Mouse (Mus musculus): Measurements from ENCODE around the gene Apobec3. TPM values are rescaled to one million over a fixed set of nuclear protein-coding genes. Genes with fewer than 3 reads are reported as not detected.

Apobec3 gene
- 14.7 and 15.3 TPM in 2 replicates for polyA plus RNA-seq (2015; fragmentation: Nextera tagmentation; extraction: Ambion mirVana)

DNA sequence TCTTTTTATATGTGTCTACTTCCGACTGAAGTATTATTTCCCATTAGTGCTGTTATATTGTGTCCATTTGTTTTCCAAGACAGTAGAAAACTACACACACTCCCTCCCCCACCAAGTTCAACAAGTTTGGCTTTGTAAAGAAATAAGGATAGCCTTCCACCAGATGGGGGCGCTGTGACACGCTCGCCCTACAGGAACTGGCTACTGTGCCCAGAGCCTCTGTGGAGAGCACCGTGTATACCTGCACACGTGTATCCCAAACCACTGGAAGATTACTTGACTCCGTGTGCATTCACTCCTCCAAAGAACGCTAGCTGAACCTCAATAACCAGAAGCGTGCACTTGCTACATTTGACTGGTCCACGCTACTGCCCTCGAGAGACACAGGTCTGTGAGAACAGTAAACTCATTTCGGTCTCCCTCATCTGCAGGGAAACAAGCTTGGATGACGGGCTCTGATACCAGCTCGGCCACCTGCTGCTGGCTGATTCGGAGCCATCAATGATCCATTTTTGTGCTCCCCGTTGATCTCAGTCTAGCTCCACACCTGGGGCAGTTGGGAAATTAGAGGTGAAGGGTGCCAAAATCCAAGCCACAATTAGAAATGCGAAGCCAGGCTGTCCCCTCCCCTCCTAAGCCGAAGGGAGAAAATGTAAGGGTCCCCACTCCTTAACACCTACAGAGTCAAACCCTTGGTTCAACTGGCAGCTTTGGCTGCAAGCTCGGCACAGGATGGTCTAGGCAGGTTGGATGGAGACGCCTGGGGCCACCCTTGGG lies at the start of gene Apobec3:
Apobec3 (plus strand) TSS at position 224 of the 777 bp plus-strand sequence.
- peaks cover 19% of the 10 kb centered on the region for H3K4me1 ChIP-seq
- H3K4me2 ChIP-seq = peak within 1 kb of the TSS; percentile 45
- peaks cover 4% of the 10 kb centered on the region; the same call in 1 of the 2 replicates for H3K27me3 ChIP-seq
- peak within 1 kb of the TSS; percentile 51 for H3K27ac ChIP-seq
- peak; percentile 49; the same call in 1 of the 2 replicates for ATAC-seq (ENCODE audit: insufficient number of reproducible peaks, low FRiP score, low TSS enrichment, low read depth)
- WGBS = 4% methylated on average over 20 of the region's 20 CpGs
- peak within 1 kb of the TSS; percentile 14; the same call in 1 of the 2 replicates for H3K9ac ChIP-seq
- H3K4me3 ChIP-seq = peak within 1 kb of the TSS; percentile 43
- H3K36me3 ChIP-seq = no peaks in the 10 kb centered on the region
- H3K9me3 ChIP-seq = no peaks in the 10 kb centered on the region

DNA sequence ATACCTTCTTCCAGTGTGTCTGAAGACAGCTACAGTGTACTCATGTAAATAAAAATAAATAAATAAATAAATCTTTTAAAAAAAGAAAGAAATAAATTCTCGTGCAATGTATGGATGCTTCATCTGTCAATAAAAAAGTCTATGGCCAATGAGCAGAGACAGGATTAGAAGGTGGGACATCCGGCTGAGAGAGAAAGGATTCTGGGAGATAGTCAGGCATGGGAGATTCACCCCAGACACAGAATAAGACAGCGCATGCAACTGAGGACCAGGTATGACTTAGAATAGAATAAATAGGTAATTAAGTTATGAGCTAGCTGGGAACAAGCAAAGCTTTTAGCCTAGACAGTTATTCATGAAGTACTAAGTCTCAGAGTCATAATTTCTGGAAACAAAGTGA lies 48.5 kb upstream of the Apobec3 start:
- Histone ChIP-seq H3K4me3 (no peak overlapping the region), H3K9me3 (no peaks in the 10 kb centered on the region), H3K4me2 (no peak overlapping the region), H3K27me3 (no peaks in the 10 kb centered on the region), H3K4me1 (peaks cover 11% of the 10 kb centered on the region), H3K9ac (no peak overlapping the region), H3K27ac (no peak overlapping the region), H3K36me3 (no peaks in the 10 kb centered on the region)
- WGBS = 84% methylated on average over 3 of the region's 3 CpGs
- no peak for ATAC-seq (ENCODE audit: insufficient number of reproducible peaks, low FRiP score, low TSS enrichment, low read depth)

DNA sequence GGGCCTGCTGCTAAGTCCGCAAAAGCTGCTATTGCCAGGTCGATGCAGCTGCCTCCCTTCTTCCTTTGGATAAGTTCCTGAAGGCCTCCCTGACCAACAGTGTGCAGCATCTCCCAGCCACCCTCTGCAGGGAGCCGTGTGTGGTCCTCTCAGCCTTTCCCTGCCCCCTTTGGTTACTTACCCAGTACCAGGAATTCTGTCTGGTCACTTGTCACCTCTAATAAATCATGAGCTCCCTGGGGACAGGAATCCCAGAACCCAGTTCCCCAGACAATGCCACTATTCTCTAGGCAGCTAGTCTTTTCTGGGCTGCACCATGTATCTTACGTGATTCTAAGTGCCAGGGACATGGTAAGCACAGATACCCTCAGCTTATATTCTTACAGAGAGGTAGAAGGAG lies 45.5 kb upstream of the Apobec3 start:
- Histone ChIP-seq H3K27me3 (no peaks in the 10 kb centered on the region), H3K27ac (no peak overlapping the region), H3K4me2 (no peak overlapping the region), H3K4me1 (peaks cover 12% of the 10 kb centered on the region), H3K9me3 (no peaks in the 10 kb centered on the region), H3K4me3 (no peak overlapping the region), H3K36me3 (no peaks in the 10 kb centered on the region), H3K9ac (no peak overlapping the region)
- 72% methylated on average over 4 of the region's 4 CpGs for WGBS
- no peak for ATAC-seq (ENCODE audit: insufficient number of reproducible peaks, low FRiP score, low TSS enrichment, low read depth)

DNA sequence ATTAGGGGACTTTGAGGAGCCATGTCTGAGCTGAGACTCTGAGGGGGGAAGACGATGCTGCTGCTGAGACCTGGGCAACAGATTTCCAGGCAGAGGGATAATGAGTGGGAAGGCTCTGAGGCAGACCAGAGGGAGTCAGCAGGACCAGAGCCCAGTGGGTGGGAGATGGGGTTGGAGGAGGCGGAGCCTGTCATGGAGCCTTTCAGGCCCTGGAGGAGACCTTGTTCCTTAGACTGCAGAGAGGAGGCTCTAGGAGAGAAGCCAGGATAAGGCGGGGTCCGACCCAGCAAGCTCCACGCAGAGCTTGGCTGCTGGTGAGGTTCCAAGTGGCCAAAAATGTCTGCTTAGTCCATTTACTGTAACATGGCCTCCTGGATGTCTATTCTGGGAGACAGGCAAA lies 44.4 kb upstream of the Apobec3 start:
- H3K36me3 ChIP-seq = no peaks in the 10 kb centered on the region
- peak overlapping the region; percentile 74 for H3K27ac ChIP-seq
- no peaks in the 10 kb centered on the region for H3K9me3 ChIP-seq
- H3K4me3 ChIP-seq = no peak overlapping the region
- no peak overlapping the region for H3K9ac ChIP-seq
- H3K4me2 ChIP-seq = no peak overlapping the region
- ATAC-seq (ENCODE audit: insufficient number of reproducible peaks, low FRiP score, low TSS enrichment, low read depth) = peak; percentile 85
- no peaks in the 10 kb centered on the region for H3K27me3 ChIP-seq
- peaks cover 12% of the 10 kb centered on the region for H3K4me1 ChIP-seq
- 19% methylated on average over 5 of the region's 5 CpGs for WGBS

DNA sequence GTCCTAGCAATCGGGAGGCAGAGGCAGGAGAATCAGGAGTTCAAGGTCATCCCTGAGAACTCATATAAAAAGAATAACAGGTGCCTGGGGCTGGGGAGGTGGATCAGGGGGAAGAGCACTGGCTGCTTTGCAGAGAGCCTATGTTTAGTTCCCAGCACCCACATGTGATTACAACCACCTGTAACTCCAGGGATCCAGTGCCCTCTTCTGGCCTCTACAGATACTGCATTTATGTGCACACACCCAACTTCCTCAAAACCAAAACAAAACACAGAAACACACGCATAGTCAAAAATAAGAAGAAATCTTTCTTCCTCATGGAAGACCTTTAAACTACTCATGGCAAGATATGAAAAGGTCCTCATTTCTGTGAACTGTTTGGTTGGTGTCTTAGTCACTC lies 41.3 kb upstream of the Apobec3 start:
- Histone ChIP-seq H3K4me1 (peaks cover 12% of the 10 kb centered on the region), H3K4me3 (no peak overlapping the region), H3K27ac (no peak overlapping the region), H3K9ac (no peak overlapping the region), H3K36me3 (no peaks in the 10 kb centered on the region), H3K27me3 (no peaks in the 10 kb centered on the region), H3K4me2 (no peak overlapping the region), H3K9me3 (no peaks in the 10 kb centered on the region)
- 96% methylated on average over 2 of the region's 2 CpGs for WGBS
- no peak for ATAC-seq (ENCODE audit: insufficient number of reproducible peaks, low FRiP score, low TSS enrichment, low read depth)

DNA sequence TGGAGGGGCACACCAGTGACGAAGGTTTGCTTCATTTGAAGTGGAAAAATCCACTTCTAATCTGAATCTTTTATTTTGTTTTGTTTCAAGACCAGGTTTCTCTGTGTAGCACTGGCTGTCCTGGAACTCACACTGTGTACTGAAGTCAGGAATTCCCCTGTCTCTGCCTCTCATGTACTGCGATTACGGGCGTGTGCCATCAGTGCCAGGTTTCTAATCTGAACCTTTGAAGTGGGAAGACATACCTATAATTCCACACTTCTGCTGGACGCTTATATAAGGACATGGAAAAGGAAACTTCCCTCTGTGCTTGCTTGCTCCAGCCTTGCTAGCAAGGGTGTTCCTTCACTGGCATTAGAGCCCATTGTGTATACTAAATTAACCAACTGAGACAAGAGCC lies 32.5 kb upstream of the Apobec3 start:
- Histone ChIP-seq H3K9ac (no peak overlapping the region), H3K4me2 (no peak overlapping the region), H3K4me3 (no peak overlapping the region), H3K36me3 (no peaks in the 10 kb centered on the region), H3K27ac (no peak overlapping the region), H3K9me3 (no peaks in the 10 kb centered on the region), H3K4me1 (0 out of 2 replicates have a peak, but pooled peaks cover 5% of the 10 kb centered on the region), H3K27me3 (no peaks in the 10 kb centered on the region)
- WGBS = 75% methylated on average over 5 of the region's 5 CpGs
- ATAC-seq (ENCODE audit: insufficient number of reproducible peaks, low FRiP score, low TSS enrichment, low read depth) = no peak

DNA sequence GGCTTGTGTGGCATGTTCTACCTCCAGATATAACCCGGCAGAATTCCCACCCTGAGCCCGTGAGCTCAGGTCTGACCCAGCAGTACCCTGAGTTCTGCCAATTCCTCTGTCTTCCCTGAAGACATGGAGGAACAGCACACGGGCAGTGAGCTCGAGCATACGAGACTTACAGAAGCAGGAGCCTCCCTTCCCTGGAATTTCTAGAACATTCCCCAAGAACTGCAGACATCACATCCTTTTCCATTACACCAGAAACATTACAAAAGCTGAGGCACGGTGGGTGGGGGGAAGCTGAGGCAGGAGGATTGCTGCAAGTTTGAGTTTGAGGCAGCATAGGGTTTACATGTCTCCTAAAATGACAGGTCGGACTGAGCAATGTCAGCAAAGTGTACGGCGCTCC lies 31.6 kb upstream of the Apobec3 start:
- no peak for ATAC-seq (ENCODE audit: insufficient number of reproducible peaks, low FRiP score, low TSS enrichment, low read depth)
- Histone ChIP-seq H3K9ac (no peak overlapping the region), H3K4me2 (no peak overlapping the region), H3K4me1 (0 out of 2 replicates have a peak, but pooled peaks cover 5% of the 10 kb centered on the region), H3K27me3 (no peaks in the 10 kb centered on the region), H3K9me3 (no peaks in the 10 kb centered on the region), H3K27ac (no peak overlapping the region), H3K36me3 (no peaks in the 10 kb centered on the region), H3K4me3 (no peak overlapping the region)
- WGBS = 84% methylated on average over 9 of the region's 9 CpGs

DNA sequence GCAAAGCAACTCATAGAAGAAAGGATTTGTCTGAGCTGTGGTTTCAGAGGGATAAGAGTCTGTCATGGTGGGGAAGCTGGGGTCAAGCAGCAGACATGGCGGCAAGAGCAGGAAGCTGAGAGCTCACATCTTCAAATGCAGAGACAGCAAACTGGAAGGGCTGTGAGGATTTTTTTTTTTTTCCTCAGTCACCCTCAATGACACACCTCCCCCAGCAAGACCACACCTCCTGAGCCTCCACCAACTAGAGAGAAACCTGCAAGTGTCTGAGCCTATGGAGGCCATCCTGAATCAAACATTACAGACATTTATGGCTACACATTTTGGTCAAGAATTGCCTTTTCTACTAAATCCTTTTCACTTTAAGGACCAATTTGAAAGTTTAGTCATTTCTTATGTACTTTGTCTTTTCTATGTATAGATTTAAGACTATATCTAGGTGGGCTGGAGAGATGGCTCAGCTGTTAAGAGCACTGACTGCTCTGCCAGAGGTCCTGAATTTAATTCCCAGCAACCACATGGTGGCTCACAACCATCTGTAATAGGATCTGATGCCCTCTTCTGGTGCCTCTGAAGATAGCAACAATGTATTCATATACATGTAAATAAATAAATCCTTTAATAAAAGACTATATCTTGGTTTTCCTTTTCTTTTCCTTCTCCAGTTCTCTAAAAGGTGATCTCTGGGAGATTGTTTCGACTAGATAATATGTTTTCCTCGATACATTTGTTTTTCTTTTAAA lies 24.0 kb upstream of the Apobec3 start:
- Histone ChIP-seq H3K36me3 (no peaks in the 10 kb centered on the region), H3K9me3 (no peaks in the 10 kb centered on the region)
- WGBS = 80% methylated on average over 3 of the region's 3 CpGs

DNA sequence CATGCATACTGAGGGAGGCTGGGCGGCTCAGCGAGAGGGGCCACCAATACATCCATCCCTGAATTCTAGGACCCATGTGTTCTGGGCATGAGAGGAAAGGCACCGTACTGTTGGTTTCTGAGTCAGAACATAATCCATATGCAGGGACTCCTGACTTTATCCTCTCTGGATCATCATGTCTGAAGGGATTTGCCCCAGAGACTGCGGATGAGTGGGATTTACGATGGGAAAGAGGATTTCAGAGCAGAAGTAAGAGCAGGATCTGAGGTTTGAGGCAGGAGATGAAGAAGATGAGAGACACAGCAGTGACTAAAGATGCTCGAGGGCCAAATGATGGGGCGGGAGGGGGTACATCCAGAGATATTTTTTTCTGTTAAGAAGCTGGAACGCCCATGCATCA lies 17.9 kb upstream of the Apobec3 start:
- H3K9me3 ChIP-seq = no peaks in the 10 kb centered on the region
- no peaks in the 10 kb centered on the region for H3K36me3 ChIP-seq
- no peak overlapping the region for H3K4me3 ChIP-seq
- ATAC-seq (ENCODE audit: insufficient number of reproducible peaks, low FRiP score, low TSS enrichment, low read depth) = no peak
- H3K4me1 ChIP-seq = no peaks in the 10 kb centered on the region
- WGBS = 86% methylated on average over 8 of the region's 8 CpGs
- no peak overlapping the region for H3K9ac ChIP-seq
- H3K27ac ChIP-seq = no peak overlapping the region
- H3K27me3 ChIP-seq = no peaks in the 10 kb centered on the region
- H3K4me2 ChIP-seq = no peak overlapping the region

More for the DNA sequence above, 24.0 kb upstream of the Apobec3 start:
- Histone ChIP-seq H3K4me1 (no peaks in the 10 kb centered on the region), H3K27ac (no peak overlapping the region), H3K4me2 (no peak overlapping the region), H3K9ac (no peak overlapping the region), H3K4me3 (no peak overlapping the region), H3K27me3 (no peaks in the 10 kb centered on the region)
- no peak for ATAC-seq (ENCODE audit: insufficient number of reproducible peaks, low FRiP score, low TSS enrichment, low read depth)

DNA sequence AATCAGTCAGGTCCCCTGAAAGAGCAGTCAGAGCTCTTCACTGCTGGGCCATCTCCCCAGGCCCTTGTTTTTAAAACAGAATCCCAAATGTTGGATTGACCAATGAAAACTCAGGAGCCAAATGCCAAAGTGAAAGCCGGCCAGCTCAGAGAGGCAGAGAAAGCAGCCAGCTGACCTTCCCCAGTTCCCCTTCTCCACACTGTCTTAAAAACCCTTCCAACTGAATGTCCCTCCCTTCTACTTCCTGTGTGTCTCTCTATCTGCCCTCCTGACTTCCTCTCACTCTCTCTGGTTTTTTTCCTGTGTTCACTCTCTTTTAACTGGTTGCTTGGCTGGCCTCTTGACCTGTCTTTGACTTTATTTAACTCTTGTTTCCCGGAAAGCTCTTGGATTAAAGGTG lies 17.5 kb upstream of the Apobec3 start:
- Histone ChIP-seq H3K36me3 (no peaks in the 10 kb centered on the region), H3K4me2 (no peak overlapping the region), H3K4me1 (peaks cover 3% of the 10 kb centered on the region), H3K27ac (no peak overlapping the region), H3K9me3 (no peaks in the 10 kb centered on the region), H3K27me3 (no peaks in the 10 kb centered on the region), H3K9ac (no peak overlapping the region), H3K4me3 (no peak overlapping the region)
- ATAC-seq (ENCODE audit: insufficient number of reproducible peaks, low FRiP score, low TSS enrichment, low read depth) = no peak
- WGBS = 62% methylated on average over 2 of the region's 2 CpGs

DNA sequence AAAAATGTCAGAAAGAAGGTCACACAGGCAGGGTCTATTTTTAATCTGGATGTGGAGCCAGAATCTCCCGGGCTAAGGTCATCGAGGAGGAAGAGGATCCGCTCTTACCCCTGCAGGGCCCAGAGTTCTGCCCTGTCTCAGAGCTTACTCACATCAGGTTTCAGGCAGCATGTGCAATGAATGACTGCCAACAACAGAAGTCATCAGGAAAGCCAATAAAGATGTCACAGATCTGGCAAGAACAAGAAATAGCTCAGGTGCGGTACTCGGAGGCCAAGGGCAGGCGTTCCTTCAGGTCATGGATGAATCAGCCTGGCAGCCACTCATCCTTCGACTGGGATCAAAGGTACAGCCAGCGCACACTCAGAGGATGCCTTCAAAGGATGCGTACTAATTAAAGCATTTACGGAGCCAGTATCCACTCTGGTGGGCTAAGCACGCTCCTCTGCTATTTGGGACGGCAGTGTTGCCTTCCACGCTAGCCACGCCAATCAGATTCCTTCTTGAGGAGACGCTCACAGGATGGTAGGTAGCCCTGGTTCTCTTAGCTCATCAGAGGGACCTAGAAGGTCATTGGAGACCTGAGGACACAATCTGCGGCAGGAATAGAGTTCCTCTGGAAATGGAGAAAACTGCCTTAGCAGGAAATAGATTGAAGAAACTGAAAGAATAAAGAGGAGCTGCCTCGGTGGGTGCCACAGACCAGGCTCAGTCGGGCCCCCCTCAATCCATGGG lies 16.0 kb upstream of the Apobec3 start:
- Histone ChIP-seq H3K27ac (no peak overlapping the region), H3K27me3 (no peaks in the 10 kb centered on the region), H3K9ac (no peak overlapping the region), H3K36me3 (no peaks in the 10 kb centered on the region), H3K9me3 (no peaks in the 10 kb centered on the region), H3K4me2 (no peak overlapping the region), H3K4me3 (no peak overlapping the region), H3K4me1 (peaks cover 14% of the 10 kb centered on the region)
- no peak for ATAC-seq (ENCODE audit: insufficient number of reproducible peaks, low FRiP score, low TSS enrichment, low read depth)
- WGBS = 72% methylated on average over 18 of the region's 18 CpGs
